Mouse (Mus musculus) R1 (cell line): Measurements from ENCODE around the gene Pou3f1.
A peak's percentile ranks its signal among the peaks of the same experiment; 100 is the strongest.

Experiments
- DNase-seq: peaks from one replicate; pipeline ENCODE4 v3.0.0-alpha.2; 2018; ENCODE audit warnings: low read depth, low spot score

The Pou3f1 gene

DNA sequence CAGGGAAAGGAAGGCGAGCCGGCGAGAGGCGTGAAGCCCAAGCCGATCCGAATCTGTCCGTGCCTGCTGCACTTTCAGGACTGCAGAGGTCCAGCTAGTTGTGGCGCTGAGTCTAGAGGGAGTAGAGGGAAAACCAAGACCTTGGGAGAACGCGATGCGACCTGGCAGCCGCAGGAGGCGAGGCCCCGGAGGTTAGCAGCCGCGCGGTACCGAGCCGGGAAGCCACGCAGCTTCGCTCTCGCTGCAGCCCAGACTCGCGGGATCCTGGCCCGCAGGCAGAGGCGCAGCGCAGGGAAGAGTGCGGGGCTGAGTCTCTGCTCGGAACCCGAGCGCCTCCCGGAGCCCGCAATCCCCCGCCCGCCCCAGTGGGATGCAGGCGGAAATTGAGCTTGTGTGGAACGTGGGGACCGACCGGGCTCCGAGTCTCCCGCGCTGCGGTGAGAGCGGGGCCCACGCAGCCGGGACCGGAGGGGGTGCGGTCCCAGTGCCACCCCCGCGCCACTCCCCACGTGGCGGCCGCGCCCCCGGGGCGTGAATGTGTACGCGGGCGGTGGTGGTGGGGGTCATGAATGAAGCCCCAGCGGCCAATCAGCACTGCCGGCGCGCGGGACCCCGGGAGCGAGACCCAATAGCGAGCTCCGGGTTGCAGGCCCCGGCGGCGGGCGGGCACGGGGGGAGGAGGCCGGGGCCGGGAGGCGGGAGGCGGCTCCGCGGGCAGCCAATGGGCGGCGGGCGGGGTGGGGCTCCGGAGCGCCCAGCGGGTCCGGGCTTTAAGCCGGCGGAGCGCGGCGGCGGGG, 445 bp downstream of the Pou3f1 start:
- DNase-seq = peak; percentile 90

DNA sequence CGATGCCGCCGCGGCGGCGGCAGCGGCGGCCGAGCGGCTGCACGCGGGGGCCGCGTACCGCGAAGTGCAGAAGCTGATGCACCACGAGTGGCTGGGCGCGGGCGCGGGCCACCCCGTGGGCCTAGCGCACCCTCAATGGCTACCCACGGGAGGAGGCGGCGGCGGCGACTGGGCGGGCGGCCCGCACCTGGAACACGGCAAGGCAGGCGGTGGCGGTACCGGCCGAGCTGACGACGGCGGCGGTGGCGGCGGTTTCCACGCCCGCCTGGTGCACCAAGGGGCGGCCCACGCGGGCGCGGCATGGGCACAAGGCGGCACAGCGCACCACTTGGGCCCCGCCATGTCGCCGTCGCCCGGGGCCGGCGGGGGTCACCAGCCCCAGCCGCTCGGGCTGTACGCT, 1.2 kb downstream of the Pou3f1 start:
- DNase-seq = no peak

DNA sequence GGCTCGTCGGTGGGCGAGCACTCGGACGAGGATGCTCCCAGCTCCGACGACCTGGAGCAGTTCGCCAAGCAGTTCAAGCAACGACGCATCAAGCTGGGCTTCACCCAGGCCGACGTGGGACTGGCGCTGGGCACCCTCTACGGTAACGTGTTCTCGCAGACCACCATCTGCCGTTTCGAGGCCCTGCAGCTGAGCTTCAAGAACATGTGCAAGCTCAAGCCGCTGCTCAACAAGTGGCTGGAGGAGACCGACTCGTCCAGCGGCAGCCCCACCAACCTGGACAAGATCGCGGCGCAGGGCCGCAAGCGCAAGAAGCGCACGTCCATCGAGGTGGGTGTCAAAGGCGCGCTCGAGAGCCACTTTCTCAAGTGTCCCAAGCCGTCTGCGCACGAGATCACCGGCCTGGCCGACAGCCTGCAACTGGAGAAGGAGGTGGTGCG, 1.8 kb downstream of the Pou3f1 start:
- DNase-seq = peak; percentile 55

- no peak for DNase-seq
Observed at GRCm38 (mm10) chr4:124659251-124660217, 2.9 kb downstream of the Pou3f1 start.

DNA sequence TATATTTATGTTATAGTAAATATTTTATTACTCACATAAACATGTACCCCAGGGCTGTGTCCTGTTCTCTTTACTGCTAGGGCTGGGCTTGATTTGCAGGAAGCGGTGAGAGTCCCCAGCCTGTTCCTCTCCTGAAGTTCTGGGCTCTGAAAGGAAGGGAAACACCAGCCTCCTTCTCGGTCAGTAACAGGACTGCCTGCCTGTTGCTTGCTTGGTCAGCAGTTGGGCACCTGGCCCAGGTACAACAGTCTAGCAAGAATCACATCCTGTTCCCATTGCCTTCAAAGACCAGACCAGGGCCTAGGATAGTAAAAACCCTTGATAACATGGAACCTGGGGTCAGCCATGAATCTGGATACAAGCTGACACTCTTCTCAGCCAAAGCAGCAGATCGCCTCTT, 4.0 kb downstream of the Pou3f1 start:
- DNase-seq = no peak

- peak; percentile 32 for DNase-seq
Observed at GRCm38 (mm10) chr4:124663034-124663433, 6.4 kb downstream of the Pou3f1 start.

- no peak for DNase-seq
Observed at GRCm38 (mm10) chr4:124664185-124664584, 7.6 kb downstream of the Pou3f1 start.

GRCm38 (mm10) chr4:124664604-124665003, 8.0 kb downstream of the Pou3f1 start:
- no peak for DNase-seq

- DNase-seq = no peak
Observed at GRCm38 (mm10) chr4:124667476-124668033, 10.9 kb downstream of the Pou3f1 start.

GRCm38 (mm10) chr4:124668078-124668477, 11.5 kb downstream of the Pou3f1 start:
- DNase-seq = peak; percentile 75

DNA sequence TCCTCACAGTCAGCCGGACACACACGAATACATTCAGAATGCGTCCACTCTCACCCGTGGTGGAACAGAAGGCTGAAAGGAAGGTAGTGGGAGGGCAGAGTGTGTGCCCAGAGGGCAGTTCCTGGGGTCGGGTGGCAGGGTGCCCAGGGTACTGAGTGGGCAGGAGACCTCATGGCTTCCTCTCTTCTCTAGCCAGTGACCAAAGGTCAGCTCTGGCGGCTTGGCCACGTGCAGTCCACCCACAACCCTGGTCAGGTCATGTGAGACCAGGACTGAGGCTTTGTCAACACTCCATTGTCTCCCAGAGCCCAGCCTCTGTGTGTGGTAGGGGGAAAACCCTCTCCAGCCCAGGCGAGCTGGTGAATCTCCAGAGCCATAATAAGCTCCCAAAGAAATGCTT, 13.6 kb downstream of the Pou3f1 start:
- DNase-seq = no peak

GRCm38 (mm10) chr4:124671583-124671982, 15.0 kb downstream of the Pou3f1 start:
- DNase-seq = no peak

- DNase-seq = peak; percentile 45
Observed at GRCm38 (mm10) chr4:124672347-124673320, 16.0 kb downstream of the Pou3f1 start.

DNA sequence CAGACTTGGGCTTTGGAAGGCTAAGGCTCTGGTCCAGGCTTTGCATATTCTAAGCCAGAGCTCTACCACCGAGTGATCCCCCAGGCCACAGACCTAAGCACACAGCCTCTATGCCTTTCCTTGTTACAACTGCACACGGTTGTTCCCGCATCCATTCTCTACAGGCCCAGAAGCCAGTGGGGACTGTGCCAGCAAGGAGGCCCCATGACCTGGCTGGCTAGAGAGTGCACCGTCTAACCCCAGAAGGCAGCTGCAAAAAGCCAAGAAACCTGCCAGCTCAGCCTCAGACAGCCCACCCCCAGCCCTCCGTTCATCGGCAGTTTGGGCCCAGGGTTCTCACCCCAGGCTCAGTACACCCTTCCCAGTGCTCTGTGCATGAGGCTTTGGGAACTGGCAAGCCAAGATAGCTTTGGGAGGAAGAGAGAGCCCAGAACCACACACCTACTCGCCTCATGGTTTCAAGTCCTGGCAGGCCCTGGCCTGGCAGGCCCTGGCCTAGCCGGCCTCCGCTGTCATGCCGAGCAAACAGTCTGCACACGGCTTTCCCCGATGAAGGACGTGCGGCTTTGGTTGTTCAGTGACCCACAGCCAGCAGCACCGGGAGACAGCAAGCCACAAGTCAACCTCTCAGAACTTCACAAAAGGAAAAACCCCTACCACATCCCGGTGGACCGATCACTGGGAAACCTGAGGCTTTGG, 17.9 kb downstream of the Pou3f1 start:
- DNase-seq = no peak

DNA sequence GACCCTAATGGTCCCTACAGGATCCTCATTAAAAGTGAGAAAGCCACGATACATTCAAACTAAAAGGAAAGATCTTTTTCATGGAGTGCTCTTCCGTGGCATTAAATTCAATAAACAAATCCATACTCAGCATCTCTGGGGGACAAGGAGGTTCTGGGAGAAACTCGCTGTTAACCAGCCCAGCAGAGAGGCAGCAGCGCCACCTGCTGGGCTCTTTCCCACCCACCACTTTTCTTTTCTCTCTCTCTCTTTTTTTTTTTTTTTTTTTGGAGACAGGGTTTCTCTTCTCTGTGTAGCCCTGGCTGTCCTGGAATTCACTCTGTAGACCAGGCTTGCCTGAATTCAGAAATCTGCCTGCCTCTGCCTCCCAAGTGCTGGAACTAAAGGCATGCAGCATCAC, 18.4 kb downstream of the Pou3f1 start:
- DNase-seq = peak; percentile 67

DNA sequence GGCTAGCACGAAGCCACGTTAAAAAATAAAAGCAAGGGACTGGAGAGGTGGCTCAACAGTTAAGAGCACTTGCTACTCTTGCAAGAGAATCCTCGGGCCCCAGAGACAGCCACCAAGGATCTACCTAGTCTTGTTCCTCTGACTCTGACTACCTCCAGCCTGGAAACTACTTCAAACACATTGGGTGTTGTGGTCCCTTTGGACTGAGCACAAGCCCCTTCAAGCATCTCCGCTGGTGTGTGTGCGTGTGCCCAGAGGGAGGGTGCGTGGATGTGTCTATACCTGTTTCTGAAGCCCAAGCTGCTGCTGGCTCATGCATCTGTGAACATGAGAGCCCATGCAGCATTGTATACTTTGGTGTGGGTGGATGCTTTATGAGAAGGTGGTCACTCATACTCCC, 19.4 kb downstream of the Pou3f1 start:
- DNase-seq = no peak

GRCm38 (mm10) chr4:124682270-124682669, 25.7 kb downstream of the Pou3f1 start:
- peak; percentile 72 for DNase-seq

DNA sequence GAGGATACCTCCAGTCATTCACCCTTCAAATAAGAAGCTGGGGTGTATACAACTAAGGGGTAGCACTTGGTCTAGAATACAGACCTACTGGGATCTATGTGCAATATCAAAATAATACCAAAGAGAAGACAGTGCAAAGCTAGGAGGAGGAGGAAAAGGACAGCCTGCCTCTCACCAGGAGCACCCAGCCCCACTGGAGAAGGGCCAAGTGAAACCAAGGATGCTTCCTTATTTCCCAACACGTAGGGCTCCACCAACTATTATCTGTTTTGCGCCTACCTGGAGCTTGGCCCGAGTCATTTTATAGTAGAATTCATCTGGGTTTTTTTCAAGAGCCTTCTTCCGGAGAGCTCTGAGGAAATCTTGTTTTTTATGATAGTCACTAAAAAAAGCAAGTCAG, 26.9 kb downstream of the Pou3f1 start:
- DNase-seq = no peak

DNA sequence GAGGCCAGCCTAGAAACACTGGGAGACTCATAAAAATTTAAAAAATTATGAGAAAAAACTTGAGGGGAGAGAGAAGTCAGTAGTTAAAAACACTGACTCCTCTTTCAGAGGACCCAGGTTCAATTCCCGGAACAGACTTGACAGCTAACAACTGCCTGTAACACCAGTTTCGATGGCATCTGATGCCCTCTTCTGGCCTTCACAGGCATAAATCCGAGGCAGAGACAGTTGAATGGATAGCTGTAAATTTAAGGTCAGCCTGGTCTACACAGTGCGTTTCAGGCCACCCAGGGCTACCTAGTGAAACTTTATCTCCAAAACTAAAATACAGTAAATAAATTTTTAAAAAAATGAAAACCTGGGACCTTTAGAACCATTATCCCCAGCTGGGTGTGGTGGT, 28.4 kb downstream of the Pou3f1 start:
- no peak for DNase-seq

DNA sequence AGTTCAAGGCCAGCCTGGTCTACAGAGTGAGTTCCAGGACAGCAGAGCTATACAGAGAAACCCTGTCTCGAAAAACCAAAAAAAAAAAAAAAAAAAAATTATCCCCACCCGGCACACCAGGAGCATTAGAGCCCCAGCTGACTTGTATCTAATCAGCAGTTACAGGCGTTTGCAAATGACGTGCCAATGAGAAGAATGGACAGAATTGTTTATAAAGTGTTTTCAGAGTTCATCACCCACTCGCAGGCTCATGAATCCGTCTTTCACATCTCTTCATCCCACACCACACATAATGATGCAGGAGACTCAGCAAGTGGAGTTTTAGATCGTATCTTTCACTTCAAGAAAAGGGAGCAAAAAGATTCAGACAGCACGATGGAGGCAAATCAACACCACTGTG, 28.8 kb downstream of the Pou3f1 start:
- DNase-seq = no peak
